Mouse (Mus musculus): ENCODE results near the gene Gm10959. TPM values are rescaled to one million over a fixed set of nuclear protein-coding genes. Genes with fewer than 3 reads are reported as not detected.

Gene Gm10959
- polyA plus RNA-seq, 1 experiment: not detected

DNA sequence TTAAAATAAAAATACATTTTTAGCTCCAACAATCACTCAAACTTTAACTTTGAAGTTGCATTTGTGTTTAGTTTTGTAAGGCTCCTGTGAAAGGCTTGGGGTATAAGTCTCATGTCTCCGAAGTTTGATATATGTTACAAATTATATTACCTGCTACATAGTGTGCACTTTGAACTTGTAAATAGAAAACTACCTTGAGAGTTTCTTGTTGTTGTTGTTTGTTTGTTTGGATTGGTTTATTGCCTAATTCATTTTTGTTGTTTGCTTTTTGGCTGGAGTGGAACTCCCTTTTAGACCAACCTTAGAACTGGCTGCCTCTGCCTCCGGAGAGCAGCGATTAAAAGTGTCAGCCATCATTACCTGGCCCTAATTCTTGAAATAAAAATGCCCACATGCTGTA lies 24.4 kb downstream of the Gm10959 start, which contains the start of gene Fabp2:
Fabp2 (plus strand) TSS at position 301 of the 400 bp plus-strand sequence.
- Histone ChIP-seq H3K36me3 (ENCODE audit: control insufficient read depth, insufficient read depth, low read length) (no peaks in the 10 kb centered on the region), H3K4me1 (ENCODE audit: control insufficient read depth, insufficient read depth, low read length) (no peaks in the 10 kb centered on the region), H3K4me3 (ENCODE audit: insufficient read depth, low read depth, low read length) (no peak within 1 kb of the TSS), H3K27me3 (replicated peaks; ENCODE audit: control insufficient read depth, insufficient read depth, low read length) (no peaks in the 10 kb centered on the region), H3K27ac (ENCODE audit: insufficient read depth, low read depth, low read length) (no peak within 1 kb of the TSS)
- TF ChIP-seq POLR2A (IDR thresholded peaks at IDR 0.05; ENCODE audit: low read depth, low read length): no peak
- no peak for TF ChIP-seq CTCF (conservative IDR thresholded peaks at IDR 0.05; ENCODE audit: insufficient read depth, insufficient read length, low read depth, low read length)
- WGBS: 94% methylated on average over 3 of the region's 3 CpGs
- no peak for DNase-seq

DNA sequence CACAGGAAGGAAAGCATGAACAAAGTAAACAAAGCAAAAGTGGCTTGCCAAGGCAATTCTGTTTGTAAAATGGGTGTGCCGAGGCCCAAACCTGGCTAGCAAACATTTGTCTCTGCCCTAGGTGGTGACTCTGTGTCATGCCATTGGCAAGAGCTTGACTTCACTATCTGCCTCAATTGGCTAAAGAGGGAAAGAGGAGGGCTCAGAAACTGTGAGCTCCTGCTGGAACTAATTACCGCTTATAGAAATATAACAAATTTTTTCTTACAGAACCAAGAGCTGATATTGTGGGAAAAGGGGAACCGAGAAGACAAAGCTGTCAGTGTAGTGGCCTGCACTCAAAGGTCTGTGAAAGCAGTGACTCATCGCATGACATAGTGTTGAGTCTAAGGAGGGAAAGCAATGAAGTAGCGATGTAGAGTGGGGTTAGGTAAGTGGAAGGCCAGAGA lies 30.8 kb downstream of the Gm10959 start:
- H3K27ac ChIP-seq (ENCODE audit: insufficient read depth, low read depth, low read length): no peak overlapping the region
- H3K4me1 ChIP-seq (ENCODE audit: control insufficient read depth, insufficient read depth, low read length): no peaks in the 10 kb centered on the region
- no peak overlapping the region for H3K4me3 ChIP-seq (ENCODE audit: insufficient read depth, low read depth, low read length)
- TF ChIP-seq POLR2A (IDR thresholded peaks at IDR 0.05; ENCODE audit: low read depth, low read length): no peak
- TF ChIP-seq CTCF (conservative IDR thresholded peaks at IDR 0.05; ENCODE audit: insufficient read depth, insufficient read length, low read depth, low read length): no peak
- no peak for DNase-seq
- H3K27me3 ChIP-seq (replicated peaks; ENCODE audit: control insufficient read depth, insufficient read depth, low read length): no peaks in the 10 kb centered on the region
- 82% methylated on average over 5 of the region's 5 CpGs for WGBS
- H3K36me3 ChIP-seq (ENCODE audit: control insufficient read depth, insufficient read depth, low read length): no peaks in the 10 kb centered on the region

DNA sequence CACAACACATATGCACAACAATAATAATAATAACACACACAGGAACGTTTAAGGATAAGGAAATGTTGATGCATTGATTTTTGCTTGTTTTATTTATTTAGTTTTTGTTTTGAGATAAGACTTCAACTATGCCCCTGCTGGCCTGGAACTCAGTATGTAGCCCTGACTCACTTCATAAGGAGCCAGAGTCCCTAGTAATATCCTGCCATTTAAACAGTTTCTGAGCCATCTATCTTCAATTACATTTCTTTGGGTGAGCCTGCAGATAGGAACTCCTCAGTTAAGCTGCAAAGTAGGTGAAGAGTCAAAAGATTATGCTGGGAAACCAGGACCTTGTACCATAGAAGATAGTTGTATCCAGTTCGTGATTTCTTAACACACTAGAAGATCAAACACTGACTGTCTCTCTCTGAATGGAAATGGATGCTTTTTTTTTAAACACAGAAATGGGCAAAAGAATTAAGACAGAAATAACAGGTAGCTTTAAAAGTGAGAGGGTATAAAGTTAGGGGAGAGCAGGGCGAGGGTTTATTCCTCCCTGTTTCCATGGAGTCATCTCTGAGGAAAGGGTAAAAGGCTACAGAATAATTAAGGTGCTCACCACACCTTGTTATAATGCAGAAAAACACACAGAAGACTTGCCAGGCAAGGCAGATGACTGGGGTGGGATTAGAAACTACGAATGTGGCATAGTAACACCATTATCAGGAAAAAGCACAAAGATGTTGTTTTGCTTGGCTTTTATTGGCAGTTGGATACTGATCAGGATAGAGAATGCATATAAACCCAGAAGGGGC lies 31.5 kb downstream of the Gm10959 start:
- H3K36me3 ChIP-seq (ENCODE audit: control insufficient read depth, insufficient read depth, low read length): no peaks in the 10 kb centered on the region
- no peak for TF ChIP-seq POLR2A (IDR thresholded peaks at IDR 0.05; ENCODE audit: low read depth, low read length)
- no peak for TF ChIP-seq CTCF (conservative IDR thresholded peaks at IDR 0.05; ENCODE audit: insufficient read depth, insufficient read length, low read depth, low read length)
- DNase-seq: no peak
- no peak overlapping the region for H3K4me3 ChIP-seq (ENCODE audit: insufficient read depth, low read depth, low read length)
- H3K27ac ChIP-seq (ENCODE audit: insufficient read depth, low read depth, low read length): no peak overlapping the region
- H3K27me3 ChIP-seq (replicated peaks; ENCODE audit: control insufficient read depth, insufficient read depth, low read length): no peaks in the 10 kb centered on the region
- 77% methylated on average over 4 of the region's 4 CpGs for WGBS
- no peaks in the 10 kb centered on the region for H3K4me1 ChIP-seq (ENCODE audit: control insufficient read depth, insufficient read depth, low read length)

DNA sequence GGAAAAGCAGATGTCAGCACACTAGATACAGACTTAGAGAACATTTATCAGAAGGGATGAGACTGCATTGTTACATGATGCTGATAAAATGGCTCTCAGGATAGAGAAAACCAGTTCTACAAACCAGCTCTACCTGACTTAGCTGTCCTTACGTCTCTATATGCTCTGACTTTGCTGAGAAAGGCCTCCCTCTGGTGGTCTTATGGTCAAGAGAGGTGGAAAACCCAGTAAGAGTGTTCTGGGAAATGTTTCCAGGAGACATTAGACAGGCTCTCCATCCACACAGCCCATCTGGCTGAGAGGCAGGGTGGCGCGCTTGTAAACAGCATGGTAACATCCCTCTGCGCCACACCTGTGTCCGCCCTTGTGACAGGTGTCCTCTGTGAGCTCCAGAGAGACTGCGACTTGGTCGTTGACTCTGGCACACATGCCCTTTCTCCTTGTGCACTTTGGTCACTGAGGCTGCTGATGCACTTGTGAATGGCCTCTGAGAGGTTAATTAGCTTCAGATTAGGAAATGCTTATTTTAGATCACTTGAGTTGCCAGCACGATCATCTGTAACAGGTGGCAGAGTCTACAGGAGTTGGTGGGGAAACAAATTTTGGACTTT lies 40.4 kb downstream of the Gm10959 start:
- no peak for TF ChIP-seq CTCF (conservative IDR thresholded peaks at IDR 0.05; ENCODE audit: insufficient read depth, insufficient read length, low read depth, low read length)
- no peak for TF ChIP-seq POLR2A (IDR thresholded peaks at IDR 0.05; ENCODE audit: low read depth, low read length)
- Histone ChIP-seq H3K27me3 (replicated peaks; ENCODE audit: control insufficient read depth, insufficient read depth, low read length) (no peaks in the 10 kb centered on the region), H3K4me3 (ENCODE audit: insufficient read depth, low read depth, low read length) (no peak overlapping the region), H3K36me3 (ENCODE audit: control insufficient read depth, insufficient read depth, low read length) (no peaks in the 10 kb centered on the region), H3K27ac (ENCODE audit: insufficient read depth, low read depth, low read length) (no peak overlapping the region), H3K4me1 (ENCODE audit: control insufficient read depth, insufficient read depth, low read length) (no peaks in the 10 kb centered on the region)
- WGBS: 81% methylated on average over 8 of the region's 8 CpGs
- DNase-seq: no peak

DNA sequence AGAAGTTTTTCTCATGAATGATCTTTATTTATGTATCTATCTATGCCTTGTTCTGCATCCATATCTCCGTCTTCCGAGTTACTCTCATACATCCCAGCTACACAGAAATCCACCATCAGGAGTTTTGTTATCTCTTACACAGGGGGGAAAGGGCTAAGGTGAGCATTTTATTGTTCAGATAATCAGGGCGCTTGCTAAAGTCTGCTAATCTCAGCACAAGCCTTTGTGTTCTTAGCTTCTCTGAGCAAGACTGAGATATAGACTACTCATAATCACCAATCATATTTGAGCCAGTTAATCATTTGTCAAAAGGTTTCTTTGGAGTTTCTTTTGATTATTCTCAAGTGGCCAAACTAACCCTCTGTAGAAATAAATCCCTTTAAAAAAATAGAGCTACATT lies 41.6 kb downstream of the Gm10959 start:
- no peak overlapping the region for H3K4me3 ChIP-seq (ENCODE audit: insufficient read depth, low read depth, low read length)
- TF ChIP-seq POLR2A (IDR thresholded peaks at IDR 0.05; ENCODE audit: low read depth, low read length) (no peak), CTCF (conservative IDR thresholded peaks at IDR 0.05; ENCODE audit: insufficient read depth, insufficient read length, low read depth, low read length) (no peak)
- no peaks in the 10 kb centered on the region for H3K4me1 ChIP-seq (ENCODE audit: control insufficient read depth, insufficient read depth, low read length)
- DNase-seq: no peak
- 94% methylated on average over 3 of the region's 3 CpGs for WGBS
- no peak overlapping the region for H3K27ac ChIP-seq (ENCODE audit: insufficient read depth, low read depth, low read length)
- H3K27me3 ChIP-seq (replicated peaks; ENCODE audit: control insufficient read depth, insufficient read depth, low read length): no peaks in the 10 kb centered on the region
- no peaks in the 10 kb centered on the region for H3K36me3 ChIP-seq (ENCODE audit: control insufficient read depth, insufficient read depth, low read length)

DNA sequence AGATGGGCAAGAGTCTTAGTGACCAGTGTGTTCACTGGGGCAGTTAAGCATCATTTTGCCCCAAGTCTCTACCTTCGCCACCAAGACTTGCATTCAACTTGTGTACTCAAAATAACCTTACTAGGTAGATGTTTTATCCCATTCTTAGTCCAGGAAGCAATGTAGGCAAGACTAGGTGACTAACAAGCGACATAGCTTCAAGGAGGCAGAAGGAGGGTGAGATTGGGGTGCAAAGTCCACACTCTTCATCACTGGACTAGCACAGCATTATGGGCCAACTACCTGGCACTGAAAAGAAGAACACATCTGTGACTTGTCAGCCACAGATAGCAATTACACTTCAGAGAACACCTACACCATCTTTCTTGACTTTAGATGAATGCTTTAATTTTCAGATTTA lies 42.3 kb downstream of the Gm10959 start:
- WGBS: 70% methylated on average over 2 of the region's 2 CpGs
- Histone ChIP-seq H3K4me1 (ENCODE audit: control insufficient read depth, insufficient read depth, low read length) (no peaks in the 10 kb centered on the region), H3K27ac (ENCODE audit: insufficient read depth, low read depth, low read length) (no peak overlapping the region), H3K27me3 (replicated peaks; ENCODE audit: control insufficient read depth, insufficient read depth, low read length) (no peaks in the 10 kb centered on the region), H3K36me3 (ENCODE audit: control insufficient read depth, insufficient read depth, low read length) (no peaks in the 10 kb centered on the region), H3K4me3 (ENCODE audit: insufficient read depth, low read depth, low read length) (no peak overlapping the region)
- no peak for TF ChIP-seq CTCF (conservative IDR thresholded peaks at IDR 0.05; ENCODE audit: insufficient read depth, insufficient read length, low read depth, low read length)
- TF ChIP-seq POLR2A (IDR thresholded peaks at IDR 0.05; ENCODE audit: low read depth, low read length): no peak
- no peak for DNase-seq

DNA sequence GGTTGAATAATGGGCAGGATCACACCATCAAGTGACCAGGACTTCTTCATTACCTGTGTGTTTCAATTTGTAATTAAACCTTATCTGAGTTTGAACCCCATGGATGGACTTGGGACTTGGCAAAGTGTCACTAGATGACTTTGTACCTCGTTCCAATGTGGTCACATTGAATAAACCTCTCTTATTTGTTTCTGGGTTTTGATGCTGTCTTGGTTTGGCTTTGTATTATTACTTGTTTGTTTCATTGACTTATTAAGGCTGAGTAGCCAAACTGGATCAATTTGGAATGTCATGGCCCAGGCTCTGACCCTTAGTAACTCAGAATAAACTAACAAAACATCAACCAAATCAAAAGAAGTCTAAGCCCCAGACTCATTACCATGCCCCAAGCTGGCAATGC lies 47.6 kb downstream of the Gm10959 start:
- TF ChIP-seq CTCF (conservative IDR thresholded peaks at IDR 0.05; ENCODE audit: insufficient read depth, insufficient read length, low read depth, low read length): no peak
- no peak for TF ChIP-seq POLR2A (IDR thresholded peaks at IDR 0.05; ENCODE audit: low read depth, low read length)
- DNase-seq: no peak
- Histone ChIP-seq H3K27ac (ENCODE audit: insufficient read depth, low read depth, low read length) (no peak overlapping the region), H3K4me3 (ENCODE audit: insufficient read depth, low read depth, low read length) (no peak overlapping the region), H3K27me3 (replicated peaks; ENCODE audit: control insufficient read depth, insufficient read depth, low read length) (no peaks in the 10 kb centered on the region; the same call in 1 of the 2 replicates), H3K36me3 (ENCODE audit: control insufficient read depth, insufficient read depth, low read length) (no peaks in the 10 kb centered on the region), H3K4me1 (ENCODE audit: control insufficient read depth, insufficient read depth, low read length) (no peaks in the 10 kb centered on the region)
- 77% methylated on average over 1 of the region's 1 CpGs for WGBS
